Mouse (Mus musculus) cerebellum, postnatal 10 days (tissue): ENCODE measurements around the gene Cenpu.

ENCODE experiments used
- DNase-seq, 2 experiments: peaks; one replicate each; pipeline ENCODE4 v3.0.0; 2021; ENCODE audit warnings: mixed read lengths in 2 of 2

Gene Cenpu

GRCm38 (mm10) chr8:46551615-46552440, at the start of gene Cenpu:
Gene Cenpu (plus strand): TSS chr8:46552028.
- peak; percentile 100 for DNase-seq

GRCm38 (mm10) chr8:46502333-46503071, 49.3 kb upstream of the Cenpu start:
- DNase-seq: peak in 1 of 2 experiments; percentile 29

- peak; percentile 63 to 68 for DNase-seq
Measured at GRCm38 (mm10) chr8:46503072-46503695, 48.6 kb upstream of the Cenpu start.

DNA sequence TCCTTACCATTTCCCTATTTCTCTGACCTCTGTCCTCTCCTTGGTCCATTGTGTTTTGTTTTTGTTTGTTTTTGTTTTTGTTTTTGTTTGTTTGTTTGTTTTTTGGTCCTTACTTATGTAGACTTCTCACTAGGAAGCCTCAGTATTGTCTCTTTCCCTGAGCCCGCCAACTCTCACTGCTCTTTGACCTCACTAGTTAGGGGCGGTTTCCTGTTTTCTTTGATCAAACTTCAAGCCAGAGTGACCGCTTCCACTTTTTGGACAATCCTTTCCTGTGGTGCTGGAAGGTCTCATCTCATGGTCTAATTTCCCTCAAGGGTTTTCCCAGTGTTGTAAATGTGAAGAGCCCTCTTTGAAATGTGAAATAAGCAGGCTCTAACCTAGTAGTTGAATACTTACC, 47.6 kb upstream of the Cenpu start:
- DNase-seq: no peak

GRCm38 (mm10) chr8:46508488-46509395, 43.1 kb upstream of the Cenpu start:
- DNase-seq: peak; percentile 40 to 42

DNA sequence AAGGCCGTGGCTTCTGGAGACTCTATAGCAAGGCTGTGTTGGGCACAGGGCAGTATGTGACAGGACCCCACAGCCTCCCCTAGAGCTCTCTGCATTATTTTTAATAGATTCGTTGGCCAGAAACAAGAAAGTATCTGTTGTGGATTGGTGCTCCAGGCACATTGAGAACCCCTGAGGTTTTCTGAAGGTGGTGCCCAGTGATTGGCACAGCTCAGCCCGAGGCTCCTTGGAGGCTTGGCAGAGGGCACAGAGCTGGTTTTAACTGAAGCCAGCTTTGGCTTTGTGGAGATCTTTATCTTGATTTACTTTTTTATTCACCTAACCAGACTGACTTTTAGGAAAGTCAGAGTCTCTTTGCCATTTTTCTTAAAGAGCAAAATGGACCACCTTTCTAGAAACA, 42.4 kb upstream of the Cenpu start:
- DNase-seq: peak; percentile 49 to 58

- no peak for DNase-seq
Measured at GRCm38 (mm10) chr8:46511336-46511735, 40.5 kb upstream of the Cenpu start.

DNA sequence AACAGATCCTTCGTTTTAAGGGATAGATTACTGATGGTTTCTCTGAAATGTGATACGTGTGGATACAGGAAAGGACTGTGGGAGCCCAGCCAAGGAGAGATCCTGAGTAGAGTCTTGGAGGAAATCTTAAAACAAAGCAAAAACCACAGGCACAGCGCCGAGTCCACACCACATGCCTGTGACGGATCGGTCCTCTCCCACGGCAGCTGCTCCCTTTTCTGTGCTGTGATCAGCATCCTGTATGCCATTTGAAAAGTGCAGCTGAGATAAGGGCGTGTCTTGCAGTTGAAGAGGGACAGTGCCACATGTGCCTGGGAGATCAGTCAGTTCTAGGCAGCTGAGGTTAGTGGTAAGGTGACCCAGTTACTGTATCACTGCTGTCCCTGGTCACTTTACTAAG, 39.3 kb upstream of the Cenpu start:
- DNase-seq: no peak

GRCm38 (mm10) chr8:46514027-46514426, 37.8 kb upstream of the Cenpu start:
- no peak for DNase-seq

DNA sequence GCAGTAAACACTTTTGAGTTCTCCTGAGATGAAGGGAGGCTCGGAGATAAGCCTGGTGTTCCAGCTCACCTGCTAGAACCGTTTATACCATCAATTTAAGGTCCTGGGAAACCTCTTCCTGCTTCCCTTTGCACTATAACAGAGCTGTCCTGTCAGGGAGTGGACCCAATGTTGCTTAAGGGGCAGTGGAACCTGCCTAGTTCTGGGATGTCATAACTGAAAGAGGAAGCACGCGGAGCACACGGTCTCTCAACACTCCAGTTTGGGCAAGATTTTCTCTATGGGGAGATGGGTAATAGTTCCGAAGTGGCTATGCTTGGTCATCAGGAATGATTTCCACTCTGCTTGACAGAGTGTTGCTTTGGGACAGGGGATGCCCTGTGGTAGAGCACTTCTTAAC, 31.2 kb upstream of the Cenpu start:
- no peak for DNase-seq

DNA sequence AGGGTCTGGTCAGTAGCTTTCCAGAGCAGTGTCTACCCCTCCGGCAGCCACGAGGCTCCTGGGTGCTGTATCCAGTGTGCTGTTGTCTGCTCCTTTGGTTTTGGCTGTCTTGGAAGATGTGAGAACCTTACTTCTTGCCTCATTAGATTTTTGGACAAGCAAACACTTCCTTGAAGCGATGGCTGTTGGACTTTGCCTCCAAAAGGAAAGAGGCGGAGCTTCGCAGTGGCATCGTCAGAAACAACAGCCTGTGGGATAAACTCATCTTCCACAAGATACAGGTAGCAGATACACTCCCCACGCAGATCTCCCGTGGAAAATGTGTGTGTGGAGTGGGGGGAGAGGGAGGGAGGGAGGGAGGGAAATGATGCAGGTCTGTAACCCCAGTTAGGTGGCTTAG, 25.7 kb upstream of the Cenpu start:
- DNase-seq: no peak

- DNase-seq: peak; percentile 69 to 72
Measured at GRCm38 (mm10) chr8:46526821-46527220, 25.0 kb upstream of the Cenpu start.

GRCm38 (mm10) chr8:46529508-46529907, 22.3 kb upstream of the Cenpu start:
- no peak for DNase-seq

- DNase-seq: no peak
Measured at GRCm38 (mm10) chr8:46530541-46530940, 21.3 kb upstream of the Cenpu start.

GRCm38 (mm10) chr8:46533926-46534325, 17.9 kb upstream of the Cenpu start:
- DNase-seq: no peak

DNA sequence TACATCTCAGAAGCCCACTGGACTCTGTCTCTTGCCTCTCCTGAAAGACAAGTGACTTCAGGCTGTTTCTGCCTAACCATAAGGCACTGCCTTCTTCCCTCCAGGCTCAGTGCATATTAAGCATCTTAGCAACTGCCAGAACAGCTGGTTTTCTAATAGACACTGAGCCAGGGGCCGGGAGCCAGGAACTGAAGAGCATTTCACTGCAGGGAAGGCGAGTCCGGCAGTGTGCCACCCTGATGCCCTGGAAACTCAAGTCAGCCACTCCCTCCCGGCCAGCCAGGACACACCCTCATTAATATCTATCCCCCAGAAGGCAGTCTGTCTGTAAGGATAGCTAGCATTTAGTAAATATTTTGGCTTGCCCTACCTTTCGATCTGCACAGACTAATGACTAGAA, 12.1 kb upstream of the Cenpu start:
- peak; percentile 81 to 86 for DNase-seq

GRCm38 (mm10) chr8:46543191-46543590, 8.6 kb upstream of the Cenpu start:
- DNase-seq: no peak

DNA sequence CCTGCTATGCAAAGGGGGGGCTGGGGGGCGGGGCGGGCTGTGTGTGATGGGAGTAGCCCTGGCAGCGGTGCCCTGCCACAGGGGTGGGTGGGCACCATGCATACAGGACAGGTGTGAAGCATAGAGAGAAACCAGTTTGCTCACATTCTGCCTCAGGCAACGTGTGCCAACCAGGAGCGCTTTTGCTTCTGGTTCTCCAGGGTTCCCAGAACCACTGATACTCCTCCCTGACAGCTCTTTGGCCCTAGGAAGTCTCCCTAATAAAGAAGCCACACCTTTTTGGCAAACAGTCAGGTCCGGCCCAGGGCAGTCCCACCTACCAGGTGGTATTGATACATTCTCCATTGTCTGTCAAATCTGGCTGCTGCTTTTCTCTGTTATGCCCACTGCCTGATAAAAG, 8.2 kb upstream of the Cenpu start:
- peak; percentile 29 to 41 for DNase-seq

GRCm38 (mm10) chr8:46545854-46546253, 6.0 kb upstream of the Cenpu start:
- DNase-seq: no peak

GRCm38 (mm10) chr8:46546431-46547176, 5.2 kb upstream of the Cenpu start:
- DNase-seq: peak; percentile 38 to 47

DNA sequence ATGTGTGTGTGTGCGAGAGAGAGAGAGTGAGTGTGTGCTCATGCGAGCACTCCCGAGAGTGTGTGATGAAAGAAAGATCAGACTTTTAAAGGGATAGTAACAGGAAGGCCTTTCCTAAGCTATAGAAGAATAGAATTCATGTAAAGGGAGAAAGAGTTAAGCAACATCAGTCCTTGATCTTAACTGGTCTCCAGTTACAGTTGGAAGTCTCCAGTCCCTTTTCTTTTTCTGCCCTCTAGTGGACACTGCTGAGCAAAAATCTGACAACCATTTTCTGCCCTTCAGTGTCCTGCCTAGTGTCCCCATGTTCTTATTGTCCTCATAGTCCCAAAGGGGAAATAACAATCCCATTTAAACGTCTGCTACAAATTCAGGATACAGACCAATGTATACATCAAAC, 4.6 kb upstream of the Cenpu start:
- peak; percentile 74 to 83 for DNase-seq

- DNase-seq: no peak
Measured at GRCm38 (mm10) chr8:46550058-46550457, 1.8 kb upstream of the Cenpu start.
